Mouse (Mus musculus) midbrain, embryonic 12.5 days (tissue): Measurements from ENCODE around the gene Foxj2. TPM values are rescaled to one million over a fixed set of nuclear protein-coding genes. Genes with fewer than 3 reads are reported as not detected.

ENCODE experiments used
- ATAC-seq: fragments of 200-750 bp; cut with Nextera tagmentation; 2 replicates; pipeline ENCODE4 v1.8.0; 2017; ENCODE audit warnings: low read depth, moderate TSS enrichment, moderate library complexity; ENCODE audit not compliant: low FRiP score
- H3K27ac ChIP-seq: fragments of 300-500 bp; sonication (generic); replicated peaks from 2 replicates; pipeline ENCODE4 v1.5.1; 2016; ENCODE audit warnings: mild to moderate bottlenecking
- H3K27me3 ChIP-seq: fragments of 300-500 bp; sonication (generic); 2 replicates; pipeline ENCODE4 v1.6.1; 2016; ENCODE audit warnings: mild to moderate bottlenecking
- H3K36me3 ChIP-seq: fragments of 300-500 bp; sonication (generic); 2 replicates; pipeline ENCODE4 v1.6.1; 2016
- H3K4me1 ChIP-seq: fragments of 300-500 bp; sonication (generic); 2 replicates; pipeline ENCODE4 v1.6.1; 2016
- H3K4me2 ChIP-seq: fragments of 300-500 bp; sonication (generic); replicated peaks from 2 replicates; pipeline ENCODE4 v1.6.1; 2016; ENCODE audit warnings: mild to moderate bottlenecking, moderate library complexity
- H3K4me3 ChIP-seq: fragments of 300-500 bp; sonication (generic); 2 replicates; pipeline ENCODE4 v1.5.1; 2016; ENCODE audit warnings: mild to moderate bottlenecking
- H3K9ac ChIP-seq: fragments of 300-500 bp; sonication (generic); replicated peaks from 2 replicates; pipeline ENCODE4 v1.6.1; 2016; ENCODE audit warnings: mild to moderate bottlenecking, moderate library complexity
- H3K9me3 ChIP-seq: fragments of 300-500 bp; sonication (generic); 2 replicates; pipeline ENCODE4 v1.6.1; 2016; ENCODE audit warnings: mild to moderate bottlenecking
- WGBS: fragments of 180-500 bp; shearing (Covaris S2); methylation state at CpG from one replicate; pipeline ENCODE4 v1.1.7; 2016; 5-methylcytosine and 5-hydroxymethylcytosine counted together
- microRNA-seq: library from miRNA; unstranded; fragments of <30 nt; microRNA quantifications from one replicate; pipeline ENCODE4, GENCODE M21; 2017
- polyA plus RNA-seq: library from polyadenylated mRNA; unstranded; fragments of >200 nt; fragmentation: Nextera tagmentation; extraction: Ambion mirVana; gene quantifications from 2 replicates; pipeline ENCODE4 v1.2.1, GENCODE M21; 2016

Foxj2 gene
- polyA plus RNA-seq, 1 experiment from 2014 or later: 5.7 TPM

DNA sequence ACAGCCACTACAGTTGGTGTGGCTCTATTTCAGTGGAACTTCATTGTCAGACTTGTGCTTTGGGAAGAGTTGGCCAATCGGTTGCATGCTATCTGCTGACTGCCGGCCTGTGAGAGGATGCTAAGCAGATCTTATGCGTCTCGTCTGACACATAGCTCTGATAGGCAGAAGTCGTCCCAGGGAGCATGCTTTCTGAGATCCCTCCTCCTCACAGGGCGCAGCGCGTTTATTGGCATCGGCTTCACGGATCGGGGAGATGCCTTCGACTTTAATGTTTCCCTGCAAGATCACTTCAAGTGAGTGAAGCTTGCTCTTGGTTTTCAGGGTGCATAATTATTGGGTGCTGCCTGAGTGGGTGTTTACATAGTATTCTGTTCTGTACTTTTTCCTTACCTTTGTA is 61.6 kb downstream of the Foxj2 start:
- Histone ChIP-seq H3K27me3 (no peaks in the 10 kb centered on the region), H3K9me3 (no peaks in the 10 kb centered on the region), H3K4me2 (no peak overlapping the region), H3K9ac (no peak overlapping the region), H3K4me1 (no peaks in the 10 kb centered on the region), H3K4me3 (no peak overlapping the region), H3K36me3 (peaks cover 78% of the 10 kb centered on the region), H3K27ac (no peak overlapping the region)
- WGBS: 95% methylated on average over 12 of the region's 12 CpGs
- no peak for ATAC-seq

GRCm38 (mm10) chr6:122883603-122884002 is 63.9 kb downstream of the Foxj2 start:
- no peak overlapping the region for H3K9ac ChIP-seq
- ATAC-seq: no peak
- H3K27me3 ChIP-seq: no peaks in the 10 kb centered on the region
- no peaks in the 10 kb centered on the region for H3K9me3 ChIP-seq
- H3K4me3 ChIP-seq: no peak overlapping the region
- no peaks in the 10 kb centered on the region for H3K4me1 ChIP-seq
- no peak overlapping the region for H3K27ac ChIP-seq
- no peak overlapping the region for H3K4me2 ChIP-seq
- peaks cover 88% of the 10 kb centered on the region for H3K36me3 ChIP-seq
- whole genome bisulfite sequencing: 94% methylated on average over 9 of the region's 9 CpGs

GRCm38 (mm10) chr6:122889599-122889998 is 69.9 kb downstream of the Foxj2 start:
- 91% methylated on average over 2 of the region's 2 CpGs for WGBS

GRCm38 (mm10) chr6:122892442-122893049 is 72.8 kb downstream of the Foxj2 start:
- ATAC-seq: peak; percentile 59; the same call in 1 of the 2 replicates
- WGBS: 9% methylated on average over 2 of the region's 2 CpGs
- no peaks in the 10 kb centered on the region for H3K27me3 ChIP-seq
- no peak overlapping the region for H3K27ac ChIP-seq
- H3K4me3 ChIP-seq: no peak overlapping the region
- peaks cover 32% of the 10 kb centered on the region for H3K36me3 ChIP-seq
- no peak overlapping the region for H3K9ac ChIP-seq
- no peaks in the 10 kb centered on the region for H3K9me3 ChIP-seq
- no peak overlapping the region for H3K4me2 ChIP-seq
- H3K4me1 ChIP-seq: no peaks in the 10 kb centered on the region

More at GRCm38 (mm10) chr6:122889599-122889998, 69.9 kb downstream of the Foxj2 start:
- Histone ChIP-seq H3K9me3 (no peaks in the 10 kb centered on the region), H3K4me2 (no peak overlapping the region), H3K4me3 (no peak overlapping the region), H3K36me3 (peaks cover 62% of the 10 kb centered on the region), H3K9ac (no peak overlapping the region), H3K4me1 (no peaks in the 10 kb centered on the region), H3K27ac (no peak overlapping the region), H3K27me3 (no peaks in the 10 kb centered on the region)
- no peak for ATAC-seq

Small RNA genes lying within 50 kb of the gene (microRNA-seq; reads per million reads assigned to microRNA genes)
- not detected for gene Mir7231

Other genes with a start within 250 kb of the Foxj2 start
- 1.7 and 2.8 TPM in 2 replicates for gene Apobec1, start 217.5 kb upstream of the Foxj2 start, polyA plus RNA-seq
- gene Gdf3, start 209.8 kb upstream of the Foxj2 start, polyA plus RNA-seq: not detected in 2 replicates
- not detected in 2 replicates for gene Dppa3, start 193.5 kb upstream of the Foxj2 start, polyA plus RNA-seq
- 0.14 and 0.20 TPM in 2 replicates for gene Nanog, start 112.4 kb upstream of the Foxj2 start, polyA plus RNA-seq
- 22.5 and 24.8 TPM in 2 replicates for gene Slc2a3, start 18.3 kb upstream of the Foxj2 start, polyA plus RNA-seq
- 1.6 and 1.8 TPM in 2 replicates for gene C3ar1, start 36.2 kb downstream of the Foxj2 start, polyA plus RNA-seq
- gene Necap1, start 54.6 kb downstream of the Foxj2 start, polyA plus RNA-seq: 77.3 and 77.9 TPM in 2 replicates
- 1.7 and 1.9 TPM in 2 replicates for gene Clec4a1, start 101.9 kb downstream of the Foxj2 start, polyA plus RNA-seq
- gene Clec4a3, start 132.6 kb downstream of the Foxj2 start, polyA plus RNA-seq: 0.92 and 1.2 TPM in 2 replicates
- not detected in 2 replicates for gene Clec4a4, start 170.5 kb downstream of the Foxj2 start, polyA plus RNA-seq
- gene Clec4b1, start 230.0 kb downstream of the Foxj2 start, polyA plus RNA-seq: not detected in 2 replicates